Mouse (Mus musculus): ENCODE measurements around the gene Top2b. TPM values are rescaled to one million over a fixed set of nuclear protein-coding genes. Genes with fewer than 3 reads are reported as not detected.

The Top2b gene
- polyA plus RNA-seq, 1 experiment from 2014 or later = 40.1 TPM

DNA sequence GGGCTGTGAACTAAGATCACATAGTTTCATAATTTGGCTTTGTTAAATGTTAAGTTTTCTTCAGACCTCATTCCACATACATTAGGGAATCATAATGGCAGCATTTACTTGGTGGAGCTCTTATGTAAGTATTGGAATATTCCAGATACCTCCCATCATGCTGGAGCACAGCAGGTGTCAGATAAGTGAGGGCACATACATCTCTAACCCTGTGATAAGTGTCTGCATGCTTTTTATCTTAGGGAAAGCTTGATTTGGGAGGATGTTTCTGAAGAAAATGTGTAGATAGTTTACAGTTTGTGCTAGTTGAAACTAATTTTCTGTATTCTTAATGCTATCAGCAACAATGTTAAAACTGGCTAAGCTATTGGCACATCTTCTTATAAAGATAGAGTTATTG, 8.2 kb downstream of the Top2b start:
- ATAC-seq (ENCODE audit: insufficient read depth, low FRiP score) = no peak
- peaks cover 7% of the 10 kb centered on the region; the same call in 1 of the 2 replicates for H3K4me1 ChIP-seq (ENCODE audit: control insufficient read depth, insufficient read depth, low read length)
- H3K9me3 ChIP-seq (replicated peaks; ENCODE audit: control insufficient read depth, low read length) = no peaks in the 10 kb centered on the region
- H3K9ac ChIP-seq (ENCODE audit: low read length) = no peak overlapping the region
- H3K27ac ChIP-seq (ENCODE audit: low read length) = no peak overlapping the region
- H3K36me3 ChIP-seq (ENCODE audit: control insufficient read depth, insufficient read depth, low read length) = no peaks in the 10 kb centered on the region
- H3K4me2 ChIP-seq (ENCODE audit: low read depth, low read length) = no peak overlapping the region
- no peaks in the 10 kb centered on the region for H3K27me3 ChIP-seq (ENCODE audit: control insufficient read depth, insufficient read depth, low read length)
- no peak overlapping the region for H3K4me3 ChIP-seq (replicated peaks; ENCODE audit: low read length)

DNA sequence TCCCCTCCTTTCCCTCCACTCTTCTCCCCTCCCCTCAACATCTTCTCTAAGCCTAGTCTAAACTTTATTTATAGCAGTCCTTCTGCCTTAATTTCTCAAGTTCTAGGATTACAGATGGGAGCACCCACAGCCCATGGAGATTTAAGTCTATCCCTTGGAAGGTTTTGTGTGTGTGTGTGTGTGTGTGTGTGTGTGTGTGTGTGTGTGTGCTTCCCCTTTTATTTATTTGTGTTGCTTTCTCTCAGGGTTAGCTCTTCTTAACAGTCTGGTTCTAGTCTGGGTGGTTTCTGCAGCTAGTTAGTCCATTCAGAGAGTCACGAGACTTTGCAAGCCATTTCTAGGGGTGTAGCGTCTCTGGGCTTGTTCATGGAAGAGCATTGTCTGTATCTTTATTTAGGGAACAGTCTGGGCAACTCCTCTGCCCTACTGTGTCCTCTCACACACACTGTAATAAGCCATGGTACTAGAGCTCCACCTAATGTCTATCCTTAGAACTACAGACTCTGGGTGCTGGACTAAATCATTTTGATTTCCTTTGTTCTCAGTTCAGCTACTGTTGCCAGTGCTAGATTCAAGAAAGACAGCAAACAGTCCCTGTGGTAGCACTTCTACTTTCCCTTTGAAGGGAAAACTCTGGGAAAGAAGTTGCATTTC, 15.1 kb downstream of the Top2b start:
- H3K4me2 ChIP-seq (ENCODE audit: low read depth, low read length) = no peak overlapping the region
- peak; percentile 74 for ATAC-seq (ENCODE audit: insufficient read depth, low FRiP score)
- 10% methylated on average over 2 of the region's 2 CpGs for WGBS
- H3K36me3 ChIP-seq (ENCODE audit: control insufficient read depth, insufficient read depth, low read length) = no peaks in the 10 kb centered on the region
- H3K9me3 ChIP-seq (replicated peaks; ENCODE audit: control insufficient read depth, low read length) = no peaks in the 10 kb centered on the region
- H3K4me3 ChIP-seq (replicated peaks; ENCODE audit: low read length) = no peak overlapping the region
- no peak overlapping the region; the same call in 1 of the 2 replicates for H3K27ac ChIP-seq (ENCODE audit: low read length)
- peaks cover 11% of the 10 kb centered on the region; the same call in 1 of the 2 replicates for H3K4me1 ChIP-seq (ENCODE audit: control insufficient read depth, insufficient read depth, low read length)
- H3K9ac ChIP-seq (ENCODE audit: low read length) = no peak overlapping the region
- H3K27me3 ChIP-seq (ENCODE audit: control insufficient read depth, insufficient read depth, low read length) = no peaks in the 10 kb centered on the region

DNA sequence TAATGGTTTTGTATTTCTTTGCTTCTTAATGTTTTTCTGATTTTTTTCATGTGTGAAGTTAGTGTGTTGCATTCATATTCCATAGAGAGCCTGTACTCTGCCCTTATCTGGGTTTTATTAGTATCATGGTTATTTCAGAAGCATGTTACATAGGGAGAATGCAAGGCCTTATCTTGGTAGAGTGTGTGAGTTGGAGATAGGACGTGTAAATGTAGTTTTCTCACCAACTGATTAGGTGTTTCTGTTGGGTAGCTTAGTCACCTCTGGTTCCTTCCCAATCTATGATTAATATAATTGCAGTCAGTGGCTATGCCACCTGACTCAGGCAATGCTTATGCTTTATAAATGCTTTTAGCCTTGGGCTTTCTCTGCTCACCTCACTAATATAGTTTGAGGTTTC, 19.8 kb downstream of the Top2b start:
- Histone ChIP-seq H3K4me3 (replicated peaks; ENCODE audit: low read length) (no peak overlapping the region), H3K4me1 (ENCODE audit: control insufficient read depth, insufficient read depth, low read length) (peaks cover 6% of the 10 kb centered on the region; the same call in 1 of the 2 replicates), H3K27ac (ENCODE audit: low read length) (no peak overlapping the region), H3K9me3 (replicated peaks; ENCODE audit: control insufficient read depth, low read length) (no peaks in the 10 kb centered on the region), H3K9ac (ENCODE audit: low read length) (no peak overlapping the region), H3K27me3 (ENCODE audit: control insufficient read depth, insufficient read depth, low read length) (no peaks in the 10 kb centered on the region), H3K36me3 (ENCODE audit: control insufficient read depth, insufficient read depth, low read length) (0 out of 2 replicates have a peak, but pooled peaks cover 2% of the 10 kb centered on the region), H3K4me2 (ENCODE audit: low read depth, low read length) (no peak overlapping the region)
- ATAC-seq (ENCODE audit: insufficient read depth, low FRiP score) = no peak
- WGBS = 66% methylated on average over 1 of the region's 1 CpGs

GRCm38 (mm10) chr14:16405187-16405586, 40.2 kb downstream of the Top2b start:
- Histone ChIP-seq H3K36me3 (ENCODE audit: control insufficient read depth, insufficient read depth, low read length) (peaks cover 12% of the 10 kb centered on the region; the same call in 1 of the 2 replicates), H3K27me3 (ENCODE audit: control insufficient read depth, insufficient read depth, low read length) (no peaks in the 10 kb centered on the region), H3K4me1 (ENCODE audit: control insufficient read depth, insufficient read depth, low read length) (no peaks in the 10 kb centered on the region), H3K4me3 (replicated peaks; ENCODE audit: low read length) (no peak overlapping the region), H3K4me2 (ENCODE audit: low read depth, low read length) (no peak overlapping the region), H3K9ac (ENCODE audit: low read length) (no peak overlapping the region), H3K9me3 (replicated peaks; ENCODE audit: control insufficient read depth, low read length) (no peaks in the 10 kb centered on the region), H3K27ac (ENCODE audit: low read length) (no peak overlapping the region)
- ATAC-seq (ENCODE audit: insufficient read depth, low FRiP score) = no peak
- WGBS = 91% methylated on average over 4 of the region's 4 CpGs

GRCm38 (mm10) chr14:16414163-16414562, 49.2 kb downstream of the Top2b start:
- WGBS = 82% methylated on average over 4 of the region's 4 CpGs
- Histone ChIP-seq H3K36me3 (ENCODE audit: control insufficient read depth, insufficient read depth, low read length) (peaks cover 4% of the 10 kb centered on the region; the same call in 1 of the 2 replicates), H3K4me1 (ENCODE audit: control insufficient read depth, insufficient read depth, low read length) (no peaks in the 10 kb centered on the region), H3K4me3 (replicated peaks; ENCODE audit: low read length) (no peak overlapping the region), H3K9me3 (replicated peaks; ENCODE audit: control insufficient read depth, low read length) (no peaks in the 10 kb centered on the region), H3K27ac (ENCODE audit: low read length) (no peak overlapping the region), H3K4me2 (ENCODE audit: low read depth, low read length) (no peak overlapping the region), H3K9ac (ENCODE audit: low read length) (no peak overlapping the region), H3K27me3 (ENCODE audit: control insufficient read depth, insufficient read depth, low read length) (no peaks in the 10 kb centered on the region)
- ATAC-seq (ENCODE audit: insufficient read depth, low FRiP score) = no peak

DNA sequence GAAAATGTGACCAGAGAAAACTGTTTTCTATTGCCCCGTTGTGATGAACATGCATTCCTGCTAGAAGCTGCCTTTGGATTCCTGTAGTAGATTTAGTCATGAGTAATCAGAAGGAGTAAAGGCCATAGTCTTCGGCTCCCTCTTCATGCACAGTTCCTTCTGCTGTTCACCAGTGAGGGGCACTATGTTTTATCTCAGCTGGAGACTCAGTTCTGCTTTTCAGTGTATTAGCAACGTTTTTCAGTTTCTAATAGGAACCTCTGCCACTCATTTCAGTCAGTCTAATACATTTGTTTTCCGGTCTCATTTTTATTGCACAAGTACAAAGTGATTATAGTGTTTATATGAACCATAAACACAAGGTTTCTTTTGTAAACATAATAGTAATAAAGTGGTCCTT, 62.6 kb downstream of the Top2b start:
- no peaks in the 10 kb centered on the region for H3K4me1 ChIP-seq (ENCODE audit: control insufficient read depth, insufficient read depth, low read length)
- no peak overlapping the region for H3K4me2 ChIP-seq (ENCODE audit: low read depth, low read length)
- H3K9ac ChIP-seq (ENCODE audit: low read length) = no peak overlapping the region
- no peak for ATAC-seq (ENCODE audit: insufficient read depth, low FRiP score)
- H3K27ac ChIP-seq (ENCODE audit: low read length) = no peak overlapping the region
- no peaks in the 10 kb centered on the region for H3K27me3 ChIP-seq (ENCODE audit: control insufficient read depth, insufficient read depth, low read length)
- peaks cover 9% of the 10 kb centered on the region; the same call in 1 of the 2 replicates for H3K36me3 ChIP-seq (ENCODE audit: control insufficient read depth, insufficient read depth, low read length)
- H3K4me3 ChIP-seq (replicated peaks; ENCODE audit: low read length) = no peak overlapping the region
- 55% methylated on average over 4 of the region's 4 CpGs for WGBS
- no peaks in the 10 kb centered on the region for H3K9me3 ChIP-seq (replicated peaks; ENCODE audit: control insufficient read depth, low read length)

- H3K4me3 ChIP-seq (replicated peaks; ENCODE audit: low read length) = no peak overlapping the region
- H3K36me3 ChIP-seq (ENCODE audit: control insufficient read depth, insufficient read depth, low read length) = 0 out of 2 replicates have a peak, but pooled peaks cover 9% of the 10 kb centered on the region
- no peaks in the 10 kb centered on the region for H3K9me3 ChIP-seq (replicated peaks; ENCODE audit: control insufficient read depth, low read length)
- H3K27ac ChIP-seq (ENCODE audit: low read length) = no peak overlapping the region; the same call in 1 of the 2 replicates
- no peak overlapping the region for H3K4me2 ChIP-seq (ENCODE audit: low read depth, low read length)
- 48% methylated on average over 4 of the region's 4 CpGs for WGBS
- no peak for ATAC-seq (ENCODE audit: insufficient read depth, low FRiP score)
- no peak overlapping the region for H3K9ac ChIP-seq (ENCODE audit: low read length)
- no peaks in the 10 kb centered on the region for H3K27me3 ChIP-seq (ENCODE audit: control insufficient read depth, insufficient read depth, low read length)
- H3K4me1 ChIP-seq (ENCODE audit: control insufficient read depth, insufficient read depth, low read length) = no peaks in the 10 kb centered on the region
Observed at GRCm38 (mm10) chr14:16431941-16432499, 67.0 kb downstream of the Top2b start.

DNA sequence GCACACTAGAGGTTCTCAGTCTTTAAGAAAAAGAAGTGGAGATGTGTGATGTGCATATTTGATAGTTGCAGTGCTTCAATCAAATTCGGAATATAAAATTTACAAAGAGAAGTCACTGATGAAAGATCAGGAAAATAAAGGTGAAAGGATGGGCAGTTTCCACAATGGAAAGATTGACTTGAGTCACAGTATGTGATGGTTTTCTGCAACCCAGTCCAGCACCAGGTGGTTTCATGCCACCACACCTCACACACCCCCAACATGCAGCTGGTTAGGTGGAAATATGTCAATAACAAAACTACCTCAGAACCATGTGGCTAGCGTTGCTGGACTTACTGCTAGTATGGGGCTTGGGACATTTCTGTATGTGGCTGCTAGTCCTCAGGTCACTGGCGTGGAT, 67.6 kb downstream of the Top2b start:
- Histone ChIP-seq H3K4me1 (ENCODE audit: control insufficient read depth, insufficient read depth, low read length) (no peaks in the 10 kb centered on the region), H3K4me2 (ENCODE audit: low read depth, low read length) (no peak overlapping the region), H3K27ac (ENCODE audit: low read length) (peak overlapping the region; percentile 38; the same call in 1 of the 2 replicates), H3K9ac (ENCODE audit: low read length) (no peak overlapping the region), H3K9me3 (replicated peaks; ENCODE audit: control insufficient read depth, low read length) (no peaks in the 10 kb centered on the region), H3K4me3 (replicated peaks; ENCODE audit: low read length) (no peak overlapping the region), H3K36me3 (ENCODE audit: control insufficient read depth, insufficient read depth, low read length) (0 out of 2 replicates have a peak, but pooled peaks cover 9% of the 10 kb centered on the region), H3K27me3 (ENCODE audit: control insufficient read depth, insufficient read depth, low read length) (no peaks in the 10 kb centered on the region)
- 74% methylated on average over 3 of the region's 3 CpGs for WGBS
- ATAC-seq (ENCODE audit: insufficient read depth, low FRiP score) = no peak

DNA sequence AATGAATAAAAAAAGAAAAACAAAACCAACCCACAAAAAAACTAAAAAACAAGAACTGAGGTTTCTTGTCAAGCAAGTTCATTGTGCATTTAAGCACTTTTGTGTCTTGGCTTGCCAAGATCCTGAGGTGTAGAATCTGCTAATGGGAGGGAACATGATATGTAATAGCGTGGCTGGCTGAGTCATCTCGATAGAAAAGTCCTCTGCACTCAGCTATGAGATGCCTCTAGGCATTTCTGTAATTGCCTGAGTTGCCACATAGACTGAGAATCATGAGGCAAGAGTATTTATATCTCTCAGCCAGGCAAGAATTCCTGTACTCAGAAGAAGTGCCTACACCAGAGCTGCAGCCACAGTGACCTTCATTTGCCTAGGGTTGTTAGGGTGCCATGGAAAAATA, 68.2 kb downstream of the Top2b start:
- Histone ChIP-seq H3K9ac (ENCODE audit: low read length) (no peak overlapping the region), H3K36me3 (ENCODE audit: control insufficient read depth, insufficient read depth, low read length) (0 out of 2 replicates have a peak, but pooled peaks cover 9% of the 10 kb centered on the region), H3K27me3 (ENCODE audit: control insufficient read depth, insufficient read depth, low read length) (no peaks in the 10 kb centered on the region), H3K4me2 (ENCODE audit: low read depth, low read length) (no peak overlapping the region), H3K4me1 (ENCODE audit: control insufficient read depth, insufficient read depth, low read length) (no peaks in the 10 kb centered on the region), H3K9me3 (replicated peaks; ENCODE audit: control insufficient read depth, low read length) (no peaks in the 10 kb centered on the region), H3K4me3 (replicated peaks; ENCODE audit: low read length) (no peak overlapping the region), H3K27ac (ENCODE audit: low read length) (no peak overlapping the region)
- no peak for ATAC-seq (ENCODE audit: insufficient read depth, low FRiP score)
- WGBS = 55% methylated on average over 2 of the region's 2 CpGs

Data from stomach, embryonic 16.5 days (tissue).